Mouse (Mus musculus) ES-E14 (cell line): ENCODE results near the gene Disc1.

Source experiments
- CHD2 ChIP-seq: IDR thresholded peaks from 2 replicates; pipeline ENCODE4 v1.6.1; 2014; ENCODE audit warnings: mild to moderate bottlenecking, low read depth, low read length, inconsistent platforms
- MAFK ChIP-seq: IDR thresholded peaks from 2 replicates; pipeline ENCODE4 v1.6.1; 2014; ENCODE audit warnings: mild to moderate bottlenecking, low read depth, low read length, inconsistent platforms; ENCODE audit not compliant: insufficient read depth
- ZC3H11A ChIP-seq: IDR thresholded peaks from 2 replicates; pipeline ENCODE4 v1.6.1; 2012; ENCODE audit warnings: low read depth, mild to moderate bottlenecking, inconsistent platforms, low read length, borderline replicate concordance

DNA sequence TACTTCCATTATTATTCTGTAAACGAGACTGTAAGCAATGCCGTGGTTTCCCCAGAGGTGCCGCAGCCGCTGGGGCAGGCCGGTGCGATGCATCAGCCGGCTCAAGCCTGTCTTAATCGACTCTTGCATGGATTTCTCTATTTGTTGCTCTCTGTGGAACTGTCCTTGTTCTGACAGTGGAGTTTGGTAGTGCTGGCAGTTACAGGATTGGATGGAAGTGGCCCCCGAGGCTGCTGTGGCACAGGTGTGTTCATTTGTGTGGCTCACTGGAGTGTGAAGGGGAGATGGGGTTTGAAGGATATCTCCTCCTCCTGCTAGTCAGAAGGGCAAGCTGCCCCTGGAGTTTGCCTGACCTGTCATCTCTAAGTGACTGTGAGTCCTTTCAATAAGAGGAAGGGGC, 171.3 kb downstream of the Disc1 start:
- TF ChIP-seq CHD2 (no peak), ZC3H11A (no peak), MAFK (no peak)
